14 mouse cellular contexts compared by ENCODE assay signal in genomic region chr11:11725876-11726525, GRCm38 (mm10). TPM values are rescaled to one million over a fixed set of nuclear protein-coding genes. Genes with fewer than 3 reads are reported as not detected.
DNase-seq lines count a peak whose midpoint lies in the region; ATAC-seq lines count a peak whose summit lies in the region.
"Had no signal": no experiment of that assay in that cellular context is flagged by ENCODE, and none has a peak within 500 bp of the region (broad histone marks: within the 10 kb centered on the region; RNA-seq: fewer than 3 reads in every experiment).

No protein-coding gene starts in this region.

- H3K4me2 ChIP-seq in neural tube, embryonic 15.5 days, result no peak overlapping the region
- H3K4me2 ChIP-seq: lung, embryonic 14.5 days had no signal

- DNase-seq in lung, postnatal 25 days (ENCODE audit: low spot score), result peak; percentile 20
- DNase-seq in lung, postnatal 10 days, result no peak
- peak; percentile 93 for DNase-seq in naive thymus-derived CD4-positive, alpha-beta T cell, adult 2 months (ENCODE audit: low read depth)
- DNase-seq in c-Kit-positive CD71-positive TER-119-positive erythroid progenitor cells, embryonic 14.5 days (ENCODE audit: low spot score), result no peak
- no peak for DNase-seq in midbrain, embryonic 10.5 days (ENCODE audit: low spot score)
- DNase-seq: adrenal gland, adult 2 months; cerebellum, postnatal 10 days; kidney, postnatal 25 days; lung, embryonic 14.5 days; right cerebral cortex, postnatal 14 days had no signal

- H3K36me3 ChIP-seq in midbrain, embryonic 10.5 days, result no peaks in the 10 kb centered on the region
- no peaks in the 10 kb centered on the region for H3K36me3 ChIP-seq in neural tube, embryonic 15.5 days

- peak; percentile 13 for ATAC-seq in granulocyte monocyte progenitor cell, adult 5-6 weeks (replicated peaks; ENCODE audit: poor library complexity, severe bottlenecking)
- ATAC-seq in monocyte, adult 5-6 weeks (replicated peaks; ENCODE audit: insufficient number of reproducible peaks, low FRiP score, low TSS enrichment, poor library complexity, severe bottlenecking), result no peak
- no peak for ATAC-seq in neural tube, embryonic 15.5 days (ENCODE audit: low FRiP score)

- whole genome bisulfite sequencing in midbrain, embryonic 10.5 days, result 89% methylated on average over 5 of the region's 5 CpGs
- 88% methylated on average over 5 of the region's 5 CpGs for WGBS in neural tube, embryonic 15.5 days

- no peaks in the 10 kb centered on the region for H3K4me1 ChIP-seq in midbrain, embryonic 10.5 days
- no peaks in the 10 kb centered on the region for H3K4me1 ChIP-seq in neural tube, embryonic 15.5 days

- H3K27ac ChIP-seq in midbrain, embryonic 10.5 days (replicated peaks), result no peak overlapping the region
- no peak overlapping the region for H3K27ac ChIP-seq in neural tube, embryonic 15.5 days (replicated peaks)

- H3K27me3 ChIP-seq in midbrain, embryonic 10.5 days (ENCODE audit: low read depth, poor library complexity, severe bottlenecking), result no peaks in the 10 kb centered on the region
- no peaks in the 10 kb centered on the region for H3K27me3 ChIP-seq in neural tube, embryonic 15.5 days (replicated peaks)
- H3K27me3 ChIP-seq: megakaryocyte, embryonic 14.5 days had no signal

- H3K9ac ChIP-seq in neural tube, embryonic 15.5 days (replicated peaks), result no peak overlapping the region
- H3K9ac ChIP-seq: lung, embryonic 14.5 days had no signal

- H3K9me3 ChIP-seq in midbrain, embryonic 10.5 days (replicated peaks), result no peaks in the 10 kb centered on the region
- H3K9me3 ChIP-seq in neural tube, embryonic 15.5 days (replicated peaks), result no peaks in the 10 kb centered on the region
- H3K9me3 ChIP-seq: megakaryocyte, embryonic 14.5 days had no signal

- H3K4me3 ChIP-seq in midbrain, embryonic 10.5 days, result no peak overlapping the region
- no peak overlapping the region for H3K4me3 ChIP-seq in neural tube, embryonic 15.5 days (replicated peaks)

RNA-seq across cellular contexts. Expression of gene Ikzf1, which starts 41.2 kb away (rescaled TPM):
- total RNA-seq in granulocyte monocyte progenitor cell, adult 5-6 weeks (2014; fragmentation: Nextera tagmentation), result 108 and 128 TPM in 2 replicates
- 51.0 and 56.0 TPM in 2 replicates for total RNA-seq in granulocyte monocyte progenitor cell, adult 5-6 weeks (2017)
- polyA plus RNA-seq in midbrain, embryonic 10.5 days (2016; fragmentation: Nextera tagmentation; extraction: Ambion mirVana), result 2.6 and 2.8 TPM in 2 replicates
- total RNA-seq in monocyte, adult 5-6 weeks (2017), result 137 to 339 TPM (median 177 TPM) in 3 replicates
- 0.36 and 6.8 TPM in 2 replicates for polyA plus RNA-seq in neural tube, embryonic 15.5 days (2015; fragmentation: Nextera tagmentation; extraction: Ambion mirVana)

Comparison
In these comparisons a context has a peak if more than half of its experiments do, and no peak if none do; other contexts are left out.
1. DNase-seq: peak in lung, postnatal 25 days (single experiment) and naive thymus-derived CD4-positive, alpha-beta T cell, adult 2 months (single experiment); none in lung, postnatal 10 days (single experiment), c-Kit-positive CD71-positive TER-119-positive erythroid progenitor cells, embryonic 14.5 days (single experiment) and midbrain, embryonic 10.5 days (single experiment).